Mouse (Mus musculus) embryonic facial prominence, embryonic 11.5 days (tissue): ENCODE measurements around the gene 4921524J17Rik. TPM values are rescaled to one million over a fixed set of nuclear protein-coding genes. Genes with fewer than 3 reads are reported as not detected.

Experiments
- ATAC-seq: fragments of 200-750 bp; cut with Nextera tagmentation; replicated peaks from 2 replicates; pipeline ENCODE4 v1.8.0; 2017; ENCODE audit warnings: low read depth; ENCODE audit not compliant: insufficient number of reproducible peaks, low FRiP score, low TSS enrichment
- DNase-seq: peaks from one replicate; pipeline ENCODE4 v3.0.0-alpha.2; 2015; ENCODE audit warnings: low spot score
- H3K27ac ChIP-seq: fragments of 300-500 bp; sonication (generic); replicated peaks from 2 replicates; pipeline ENCODE4 v1.5.1; 2014; ENCODE audit warnings: mild to moderate bottlenecking, low read depth, low read length, control low read depth
- H3K27me3 ChIP-seq: fragments of 300-500 bp; sonication (generic); 2 replicates; pipeline ENCODE4 v1.6.1; 2014; ENCODE audit warnings: mild to moderate bottlenecking, low read length, moderate library complexity, mixed read lengths; ENCODE audit not compliant: control insufficient read depth, insufficient read depth
- H3K36me3 ChIP-seq: fragments of 300-500 bp; sonication (generic); replicated peaks from 2 replicates; pipeline ENCODE4 v1.6.1; 2014; ENCODE audit warnings: low read depth, mild to moderate bottlenecking, low read length, moderate library complexity, mixed read lengths; ENCODE audit not compliant: control insufficient read depth, insufficient read depth
- H3K4me1 ChIP-seq: fragments of 300-500 bp; sonication (generic); 2 replicates; pipeline ENCODE4 v1.6.1; 2014; ENCODE audit warnings: low read length, mixed read lengths; ENCODE audit not compliant: control insufficient read depth, insufficient read depth
- H3K4me2 ChIP-seq: fragments of 300-500 bp; sonication (generic); 2 replicates; pipeline ENCODE4 v1.6.1; 2014; ENCODE audit warnings: low read depth, mild to moderate bottlenecking, control low read depth, low read length, moderate library complexity
- H3K4me3 ChIP-seq: fragments of 300-500 bp; sonication (generic); 2 replicates; pipeline ENCODE4 v1.5.1; 2014; ENCODE audit warnings: low read depth, low read length, control low read depth
- H3K9ac ChIP-seq: fragments of 300-500 bp; sonication (generic); replicated peaks from 2 replicates; pipeline ENCODE4 v1.6.1; 2014; ENCODE audit warnings: mild to moderate bottlenecking, control low read depth, low read length
- H3K9me3 ChIP-seq: fragments of 300-500 bp; sonication (generic); replicated peaks from 2 replicates; pipeline ENCODE4 v1.6.1; 2016; ENCODE audit warnings: mild to moderate bottlenecking, low read length, inconsistent platforms, mixed read lengths; ENCODE audit not compliant: control insufficient read depth
- WGBS: fragments of 180-500 bp; shearing (Covaris S2); extraction: QIAGEN DNeasy Blood & Tissue Kit; methylation state at CpG from one replicate; pipeline ENCODE4 v1.1.7; 2014; 5-methylcytosine and 5-hydroxymethylcytosine counted together
- polyA plus RNA-seq: library from polyadenylated mRNA; unstranded; fragments of >200 nt; fragmentation: Nextera tagmentation; extraction: Ambion mirVana; gene quantifications from 2 replicates; pipeline ENCODE4 v1.2.1, GENCODE M21; 2014

The 4921524J17Rik gene
- polyA plus RNA-seq, 1 experiment from 2014 or later, result 65.5 TPM

DNA sequence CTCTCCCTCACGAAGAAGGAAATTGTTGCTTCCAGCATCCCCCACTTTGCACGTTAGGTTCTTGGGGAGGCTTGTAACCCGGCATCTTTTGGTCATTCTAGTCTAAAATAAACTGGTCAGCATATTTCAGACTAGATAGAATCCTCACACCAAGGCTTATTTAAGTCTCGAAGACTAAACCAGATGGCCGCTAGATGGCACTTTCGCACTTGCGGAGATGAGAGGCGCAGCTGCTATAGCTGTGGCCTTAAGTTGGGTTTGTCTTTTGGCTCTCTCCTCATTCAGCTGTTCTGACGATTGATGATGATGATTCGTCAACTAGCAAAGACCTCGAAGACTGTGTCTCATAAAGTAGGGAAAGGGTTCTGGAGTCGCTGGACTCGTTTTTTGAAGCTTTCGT is 23.9 kb upstream of the 4921524J17Rik start:
- ATAC-seq (no peak), DNase-seq (peak; percentile 95)
- Histone ChIP-seq H3K27ac (no peak overlapping the region), H3K4me2 (no peak overlapping the region), H3K36me3 (no peaks in the 10 kb centered on the region), H3K27me3 (no peaks in the 10 kb centered on the region), H3K9ac (no peak overlapping the region), H3K9me3 (no peaks in the 10 kb centered on the region), H3K4me1 (no peaks in the 10 kb centered on the region; the same call in 1 of the 2 replicates), H3K4me3 (no peak overlapping the region)
- 11% methylated on average over 14 of the region's 14 CpGs for WGBS

DNA sequence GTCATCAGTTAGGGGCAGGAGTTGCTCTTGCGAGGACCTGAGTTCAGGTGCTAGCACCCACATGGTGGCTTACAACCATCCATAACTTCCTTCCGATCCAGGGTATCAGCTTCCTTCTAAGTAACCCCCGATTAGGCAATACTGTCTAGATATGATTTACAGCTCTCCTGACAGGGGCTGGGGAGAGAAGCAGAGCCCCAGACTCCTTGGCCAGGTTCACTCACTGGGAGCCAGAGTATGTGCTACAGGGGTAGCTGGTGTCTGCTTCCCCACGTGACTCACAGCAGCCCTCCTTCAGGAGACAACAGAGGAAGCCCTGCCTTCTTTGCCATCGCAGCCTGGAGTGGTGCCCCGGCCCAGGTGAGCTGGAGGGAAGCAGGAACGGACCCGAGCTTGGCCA is 22.1 kb upstream of the 4921524J17Rik start:
- H3K9ac ChIP-seq, result no peak overlapping the region
- H3K27me3 ChIP-seq, result no peaks in the 10 kb centered on the region
- no peak overlapping the region for H3K27ac ChIP-seq
- H3K4me1 ChIP-seq, result no peaks in the 10 kb centered on the region; the same call in 1 of the 2 replicates
- no peak overlapping the region for H3K4me2 ChIP-seq
- WGBS, result 72% methylated on average over 8 of the region's 8 CpGs
- H3K36me3 ChIP-seq, result no peaks in the 10 kb centered on the region
- no peak overlapping the region for H3K4me3 ChIP-seq
- DNase-seq (no peak), ATAC-seq (no peak)
- H3K9me3 ChIP-seq, result no peaks in the 10 kb centered on the region

DNA sequence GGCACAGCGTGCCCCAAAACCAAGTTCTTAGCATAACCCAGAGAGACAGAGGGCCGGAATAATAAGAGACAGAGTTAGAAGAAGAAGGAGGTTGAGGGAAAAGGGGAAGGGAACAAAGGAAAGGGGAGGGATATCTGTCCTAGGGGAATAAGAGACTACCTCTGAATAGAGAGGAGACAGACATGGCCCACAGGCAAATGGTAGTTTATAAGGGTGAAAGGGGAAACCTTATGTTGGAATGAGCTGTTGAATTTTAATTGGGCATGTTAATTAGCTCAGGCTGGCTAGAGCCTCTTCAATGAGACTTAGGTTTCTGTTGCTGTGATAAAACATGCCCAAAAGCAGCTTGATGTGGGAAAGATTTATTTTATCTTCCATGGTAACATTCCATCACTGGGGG is 20.6 kb upstream of the 4921524J17Rik start:
- Histone ChIP-seq H3K4me3 (no peak overlapping the region), H3K27me3 (no peaks in the 10 kb centered on the region), H3K4me1 (no peaks in the 10 kb centered on the region; the same call in 1 of the 2 replicates), H3K36me3 (no peaks in the 10 kb centered on the region), H3K9me3 (no peaks in the 10 kb centered on the region), H3K27ac (no peak overlapping the region), H3K4me2 (no peak overlapping the region), H3K9ac (no peak overlapping the region)
- 73% methylated on average over 2 of the region's 2 CpGs for WGBS
- DNase-seq (no peak), ATAC-seq (no peak)

DNA sequence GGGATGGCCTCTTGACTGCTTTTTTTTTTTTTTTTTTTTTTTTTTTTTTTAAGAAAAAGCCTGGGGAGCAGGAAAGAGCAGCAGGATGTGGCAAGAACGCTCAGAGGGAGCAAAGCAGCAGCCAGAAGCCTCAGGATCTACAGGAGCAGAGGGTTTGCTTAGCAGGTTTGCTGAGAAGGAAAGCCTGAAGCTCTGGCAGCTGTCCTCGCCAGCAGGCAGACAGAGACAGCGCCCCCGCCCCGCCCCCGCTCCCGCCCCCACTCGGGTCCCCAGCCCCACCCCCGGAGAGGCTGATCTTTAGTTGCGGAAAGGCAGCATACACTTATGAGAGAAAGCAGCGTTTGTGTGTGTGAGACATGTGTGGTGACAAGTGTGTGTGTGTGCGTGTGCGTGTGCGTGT is 19.7 kb upstream of the 4921524J17Rik start:
- ATAC-seq (no peak), DNase-seq (peak; percentile 32)
- Histone ChIP-seq H3K9me3 (no peaks in the 10 kb centered on the region), H3K36me3 (no peaks in the 10 kb centered on the region), H3K27ac (no peak overlapping the region), H3K9ac (no peak overlapping the region), H3K4me2 (0 out of 2 replicates have a peak overlapping the region, but pooled peaks have one; percentile 16), H3K4me3 (no peak overlapping the region), H3K4me1 (no peaks in the 10 kb centered on the region; the same call in 1 of the 2 replicates), H3K27me3 (no peaks in the 10 kb centered on the region)
- 18% methylated on average over 14 of the region's 14 CpGs for WGBS

DNA sequence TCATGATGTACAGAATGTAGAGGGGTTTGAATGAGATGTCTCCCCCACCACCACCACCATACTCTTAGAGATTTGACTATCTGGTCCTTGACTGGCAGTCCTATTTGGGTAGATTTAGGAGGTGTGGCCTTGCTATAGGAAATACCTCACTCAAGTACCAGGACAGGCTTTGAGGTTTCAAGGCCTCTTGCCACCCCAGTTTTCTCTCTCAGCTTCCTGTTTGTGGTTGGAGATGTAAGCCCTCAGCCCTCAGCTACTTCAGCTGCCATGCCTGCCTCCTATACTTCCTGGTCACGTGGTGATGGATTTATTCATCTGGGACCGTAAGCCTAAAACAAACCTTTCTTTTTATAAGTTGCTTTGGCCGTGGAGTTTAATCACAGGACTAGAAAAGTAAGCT is 17.7 kb upstream of the 4921524J17Rik start:
- Histone ChIP-seq H3K27me3 (no peaks in the 10 kb centered on the region), H3K4me2 (no peak overlapping the region), H3K4me1 (no peaks in the 10 kb centered on the region; the same call in 1 of the 2 replicates), H3K4me3 (no peak overlapping the region), H3K9ac (no peak overlapping the region), H3K27ac (no peak overlapping the region), H3K9me3 (no peaks in the 10 kb centered on the region), H3K36me3 (no peaks in the 10 kb centered on the region)
- ATAC-seq (no peak), DNase-seq (no peak)
- WGBS, result 81% methylated on average over 3 of the region's 3 CpGs

DNA sequence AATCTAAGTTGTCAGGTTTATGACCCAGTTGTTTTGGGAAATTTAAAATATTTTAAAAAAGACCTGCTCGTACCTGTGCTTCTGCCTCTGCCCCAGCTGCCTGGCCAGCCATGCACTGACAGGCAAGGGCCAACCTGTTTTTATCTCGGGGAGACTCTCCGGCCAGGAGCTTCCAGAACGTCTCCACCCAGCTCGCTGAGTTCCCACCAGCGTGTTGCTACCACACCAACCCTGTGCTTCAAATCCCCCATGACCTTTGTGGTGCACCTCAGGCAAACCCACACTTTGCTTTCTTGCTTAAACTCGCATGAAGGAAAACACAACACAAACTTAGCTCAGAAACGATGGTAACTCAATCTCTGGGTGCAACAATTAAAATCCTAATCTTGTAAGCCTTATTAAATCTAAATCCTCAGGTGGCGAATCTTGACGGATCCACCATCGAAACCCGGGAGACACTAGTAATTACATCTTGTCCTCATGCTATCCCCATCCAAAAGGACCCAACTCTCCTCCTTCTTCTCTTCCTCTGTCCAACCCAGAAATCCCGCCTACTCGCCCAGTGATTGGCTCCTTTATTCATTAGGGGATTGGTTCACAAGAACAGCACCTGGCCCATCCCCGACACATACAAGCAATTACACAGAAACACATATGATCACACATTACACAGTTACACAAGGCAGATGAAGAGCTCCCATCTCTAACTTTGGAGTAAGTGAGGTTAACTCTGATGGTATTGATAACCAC is 13.5 kb upstream of the 4921524J17Rik start:
- DNase-seq, result no peak
- no peak overlapping the region for H3K4me3 ChIP-seq
- H3K4me1 ChIP-seq, result no peaks in the 10 kb centered on the region
- no peak overlapping the region for H3K9ac ChIP-seq
- H3K9me3 ChIP-seq, result no peaks in the 10 kb centered on the region
- no peak overlapping the region for H3K4me2 ChIP-seq
- no peak overlapping the region for H3K27ac ChIP-seq
- H3K36me3 ChIP-seq, result no peaks in the 10 kb centered on the region
- no peak for ATAC-seq
- H3K27me3 ChIP-seq, result no peaks in the 10 kb centered on the region
- WGBS, result 77% methylated on average over 15 of the region's 15 CpGs

DNA sequence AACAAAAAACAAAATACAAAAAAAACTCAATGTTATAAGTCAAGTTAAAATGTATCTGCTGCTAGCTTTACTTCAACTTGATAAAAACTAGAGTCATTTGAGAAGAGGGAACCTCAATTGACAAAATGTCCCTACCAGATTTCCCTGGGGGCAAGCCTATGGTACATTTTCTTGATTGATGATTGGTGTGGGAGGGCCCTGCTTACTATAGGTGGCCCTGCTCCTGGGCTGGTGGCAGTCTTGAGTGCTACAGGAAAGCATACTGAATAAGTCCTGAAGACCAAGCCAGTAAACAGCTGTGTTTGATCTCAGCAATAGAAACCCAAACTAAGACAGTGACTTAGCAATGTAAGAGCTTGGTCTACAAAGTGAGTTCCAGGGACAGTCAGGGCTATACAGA is 11.5 kb upstream of the 4921524J17Rik start:
- DNase-seq, result no peak
- Histone ChIP-seq H3K9me3 (no peaks in the 10 kb centered on the region), H3K27me3 (no peaks in the 10 kb centered on the region), H3K4me3 (no peak overlapping the region), H3K4me2 (no peak overlapping the region), H3K27ac (no peak overlapping the region), H3K9ac (no peak overlapping the region), H3K36me3 (no peaks in the 10 kb centered on the region), H3K4me1 (no peaks in the 10 kb centered on the region)
- ATAC-seq, result no peak

DNA sequence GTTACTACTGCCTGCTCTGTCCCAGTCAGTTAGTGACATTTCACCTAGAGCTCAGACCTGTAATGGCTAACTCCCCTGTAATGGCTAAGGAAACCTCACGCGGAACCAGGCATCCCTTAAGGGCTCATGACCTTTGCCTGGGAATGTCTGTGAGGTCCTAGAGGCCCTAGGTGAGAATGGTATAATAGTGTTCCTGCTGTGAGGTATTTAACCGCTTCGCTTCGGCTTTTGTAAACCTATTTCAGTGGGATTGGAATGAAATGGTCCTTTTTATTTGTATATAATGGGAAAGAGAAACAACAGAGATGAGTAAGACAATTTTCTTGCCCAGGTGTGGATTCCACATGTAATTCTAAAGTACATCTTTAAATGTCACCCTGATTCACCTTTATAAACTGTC is 8.9 kb upstream of the 4921524J17Rik start:
- H3K36me3 ChIP-seq, result no peaks in the 10 kb centered on the region
- H3K9me3 ChIP-seq, result no peaks in the 10 kb centered on the region
- no peak overlapping the region for H3K27ac ChIP-seq
- ATAC-seq (no peak), DNase-seq (no peak)
- 50% methylated on average over 5 of the region's 5 CpGs for WGBS
- no peaks in the 10 kb centered on the region for H3K27me3 ChIP-seq
- no peak overlapping the region for H3K4me2 ChIP-seq
- no peak overlapping the region for H3K9ac ChIP-seq
- no peaks in the 10 kb centered on the region for H3K4me1 ChIP-seq
- H3K4me3 ChIP-seq, result no peak overlapping the region
